Mouse (Mus musculus) heart, postnatal 0 days (tissue): ENCODE data around the gene Gdf11.

ENCODE experiments used
- CTCF ChIP-seq: IDR thresholded peaks from 2 replicates; pipeline ENCODE4 v1.5.1; 2016; ENCODE audit warnings: antibody characterized with exemption, control low read depth, low read depth
- EP300 ChIP-seq: IDR thresholded peaks from 2 replicates; pipeline ENCODE4 v1.6.1; 2016; ENCODE audit warnings: antibody characterized with exemption, low read depth

DNA sequence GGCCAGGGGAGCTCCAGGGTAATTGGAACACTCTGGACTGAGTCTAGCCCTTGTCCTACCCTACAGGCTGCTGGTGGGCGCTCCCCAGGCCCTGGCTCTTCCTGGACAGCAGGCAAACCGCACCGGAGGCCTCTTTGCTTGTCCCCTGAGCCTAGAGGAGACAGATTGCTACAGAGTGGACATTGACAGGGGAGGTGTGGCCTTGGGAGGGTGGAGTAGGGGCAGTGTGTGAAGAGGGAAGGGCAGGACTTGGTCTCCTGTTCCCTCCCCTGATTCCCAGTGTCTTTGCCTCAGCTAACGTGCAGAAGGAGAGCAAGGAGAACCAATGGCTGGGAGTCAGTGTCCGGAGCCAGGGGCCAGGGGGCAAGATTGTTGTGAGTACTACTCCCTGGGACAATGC, 47.5 kb upstream of the Gdf11 start:
- TF ChIP-seq CTCF = no peak
- no peak for TF ChIP-seq EP300
